Mouse (Mus musculus): ENCODE measurements at regions not wholly inside any gene's neighbourhood (a gene's known extent, or its start where the extent isn't known, plus 50 kb on each side); places are given as distances from the start of the nearest gene placed in this dataset.

DNA sequence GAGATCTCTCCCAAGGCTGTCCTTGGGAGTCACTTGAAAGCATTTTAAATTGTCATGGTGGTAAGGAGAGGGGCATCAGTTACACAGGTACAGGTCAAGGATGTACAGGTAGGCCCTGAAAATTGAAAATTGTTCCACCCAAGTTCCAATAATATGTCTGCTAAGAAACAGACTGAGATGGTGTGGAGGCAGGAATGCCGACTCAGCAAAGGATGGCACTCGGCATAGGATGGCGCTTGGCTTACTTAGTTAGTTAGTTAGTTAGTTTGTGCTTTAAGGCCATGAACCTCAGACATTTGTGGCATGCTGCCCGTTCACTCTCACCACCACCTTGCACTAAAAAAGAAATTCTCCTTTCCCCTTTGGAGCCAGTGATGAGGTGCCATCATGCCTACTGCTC is 78.9 kb downstream of the Zfp706 start:
- H3K9me3 ChIP-seq (ENCODE audit: control insufficient read depth, low read depth, low read length), result no peaks in the 10 kb centered on the region
- WGBS, result 90% methylated on average over 4 of the region's 4 CpGs
- H3K4me2 ChIP-seq (replicated peaks; ENCODE audit: low read depth, low read length), result no peak overlapping the region
- no peak overlapping the region for H3K4me3 ChIP-seq (ENCODE audit: low read depth, low read length)
- no peak for ATAC-seq (ENCODE audit: insufficient number of reproducible peaks, insufficient read depth, low FRiP score, low read depth)
- H3K36me3 ChIP-seq (ENCODE audit: control insufficient read depth, insufficient read depth, low read length), result no peaks in the 10 kb centered on the region
- H3K9ac ChIP-seq (replicated peaks; ENCODE audit: low read depth, low read length), result no peak overlapping the region
- H3K4me1 ChIP-seq (ENCODE audit: control insufficient read depth, insufficient read depth, low read length), result no peaks in the 10 kb centered on the region
- H3K27ac ChIP-seq (ENCODE audit: low read length), result no peak overlapping the region
- no peaks in the 10 kb centered on the region for H3K27me3 ChIP-seq (ENCODE audit: control insufficient read depth, insufficient read depth, low read length)

DNA sequence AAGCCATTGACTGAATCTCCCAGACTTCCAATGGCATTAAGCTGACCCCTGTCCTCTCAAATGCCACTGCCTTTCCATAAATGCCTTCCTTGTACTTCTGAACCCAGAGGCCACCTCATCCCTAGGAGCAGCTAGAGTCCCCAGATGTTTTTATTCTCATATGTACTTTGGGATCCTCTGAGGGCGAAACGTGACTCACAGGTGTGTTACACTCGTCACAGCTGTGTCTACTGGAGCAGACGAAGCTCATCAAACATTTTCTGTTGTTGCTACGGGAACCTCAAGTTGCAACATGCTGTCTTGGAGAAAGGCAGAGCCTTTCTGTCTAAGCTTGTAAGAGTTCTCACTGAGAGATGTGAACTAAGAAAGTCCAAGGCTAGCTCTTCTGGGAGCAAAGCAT is 80.1 kb downstream of the Zfp706 start:
- WGBS, result 58% methylated on average over 5 of the region's 5 CpGs
- no peaks in the 10 kb centered on the region for H3K4me1 ChIP-seq (ENCODE audit: control insufficient read depth, insufficient read depth, low read length)
- H3K36me3 ChIP-seq (ENCODE audit: control insufficient read depth, insufficient read depth, low read length), result no peaks in the 10 kb centered on the region
- no peak overlapping the region for H3K27ac ChIP-seq (ENCODE audit: low read length)
- no peak overlapping the region for H3K4me3 ChIP-seq (ENCODE audit: low read depth, low read length)
- H3K9ac ChIP-seq (replicated peaks; ENCODE audit: low read depth, low read length), result no peak overlapping the region
- H3K9me3 ChIP-seq (ENCODE audit: control insufficient read depth, low read depth, low read length), result no peaks in the 10 kb centered on the region
- ATAC-seq (ENCODE audit: insufficient number of reproducible peaks, insufficient read depth, low FRiP score, low read depth), result no peak
- H3K27me3 ChIP-seq (ENCODE audit: control insufficient read depth, insufficient read depth, low read length), result no peaks in the 10 kb centered on the region
- no peak overlapping the region for H3K4me2 ChIP-seq (replicated peaks; ENCODE audit: low read depth, low read length)

DNA sequence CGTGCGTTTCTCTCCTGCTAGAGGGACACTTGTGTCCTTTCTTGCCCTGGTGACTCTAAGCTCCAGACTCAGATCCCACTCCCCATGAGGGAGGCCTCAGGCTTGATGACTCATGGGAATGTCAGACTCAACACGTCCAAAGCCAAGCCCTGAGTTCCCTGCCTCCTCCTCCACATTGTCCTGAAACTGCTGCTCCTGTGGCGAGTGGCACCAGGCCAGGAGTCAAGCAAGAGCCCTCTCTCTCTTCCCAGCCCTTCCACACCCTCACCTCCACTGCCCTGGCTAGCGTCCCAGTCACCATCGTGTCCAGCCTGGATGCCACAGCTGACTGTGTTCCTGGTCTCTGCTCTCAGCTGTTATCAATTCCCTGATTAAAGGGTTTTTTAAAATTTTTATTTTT is 83.4 kb downstream of the Zfp706 start:
- Histone ChIP-seq H3K36me3 (ENCODE audit: control insufficient read depth, insufficient read depth, low read length) (no peaks in the 10 kb centered on the region), H3K4me1 (ENCODE audit: control insufficient read depth, insufficient read depth, low read length) (no peaks in the 10 kb centered on the region), H3K27ac (ENCODE audit: low read length) (no peak overlapping the region), H3K4me2 (replicated peaks; ENCODE audit: low read depth, low read length) (no peak overlapping the region), H3K9me3 (ENCODE audit: control insufficient read depth, low read depth, low read length) (no peaks in the 10 kb centered on the region), H3K4me3 (ENCODE audit: low read depth, low read length) (no peak overlapping the region), H3K27me3 (ENCODE audit: control insufficient read depth, insufficient read depth, low read length) (no peaks in the 10 kb centered on the region), H3K9ac (replicated peaks; ENCODE audit: low read depth, low read length) (no peak overlapping the region)
- 70% methylated on average over 6 of the region's 6 CpGs for WGBS
- no peak for ATAC-seq (ENCODE audit: insufficient number of reproducible peaks, insufficient read depth, low FRiP score, low read depth)

DNA sequence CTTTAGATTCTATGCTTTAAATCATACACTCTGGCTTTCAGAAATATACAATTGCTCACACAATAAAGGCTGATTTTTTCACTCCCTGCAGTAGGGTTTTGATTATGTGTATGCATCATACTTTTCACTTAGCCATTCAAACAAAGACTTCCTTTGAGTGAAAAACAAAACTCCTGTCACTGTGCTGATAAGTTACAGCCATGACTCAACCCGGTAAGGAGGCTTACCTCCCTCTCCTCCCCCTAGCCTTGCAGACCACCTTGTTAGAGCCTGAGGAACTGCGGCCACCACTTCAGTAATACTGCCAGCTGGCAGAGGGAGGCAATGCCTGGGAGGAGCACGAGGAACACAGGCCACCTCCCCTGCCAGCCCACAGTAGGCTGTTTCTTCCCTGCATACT is 86.2 kb downstream of the Zfp706 start:
- Histone ChIP-seq H3K9ac (replicated peaks; ENCODE audit: low read depth, low read length) (no peak overlapping the region), H3K9me3 (ENCODE audit: control insufficient read depth, low read depth, low read length) (no peaks in the 10 kb centered on the region), H3K4me1 (ENCODE audit: control insufficient read depth, insufficient read depth, low read length) (no peaks in the 10 kb centered on the region), H3K27ac (ENCODE audit: low read length) (no peak overlapping the region), H3K4me2 (replicated peaks; ENCODE audit: low read depth, low read length) (no peak overlapping the region), H3K36me3 (ENCODE audit: control insufficient read depth, insufficient read depth, low read length) (no peaks in the 10 kb centered on the region), H3K4me3 (ENCODE audit: low read depth, low read length) (no peak overlapping the region), H3K27me3 (ENCODE audit: control insufficient read depth, insufficient read depth, low read length) (no peaks in the 10 kb centered on the region)
- WGBS, result 11% methylated on average over 3 of the region's 3 CpGs
- no peak for ATAC-seq (ENCODE audit: insufficient number of reproducible peaks, insufficient read depth, low FRiP score, low read depth)

DNA sequence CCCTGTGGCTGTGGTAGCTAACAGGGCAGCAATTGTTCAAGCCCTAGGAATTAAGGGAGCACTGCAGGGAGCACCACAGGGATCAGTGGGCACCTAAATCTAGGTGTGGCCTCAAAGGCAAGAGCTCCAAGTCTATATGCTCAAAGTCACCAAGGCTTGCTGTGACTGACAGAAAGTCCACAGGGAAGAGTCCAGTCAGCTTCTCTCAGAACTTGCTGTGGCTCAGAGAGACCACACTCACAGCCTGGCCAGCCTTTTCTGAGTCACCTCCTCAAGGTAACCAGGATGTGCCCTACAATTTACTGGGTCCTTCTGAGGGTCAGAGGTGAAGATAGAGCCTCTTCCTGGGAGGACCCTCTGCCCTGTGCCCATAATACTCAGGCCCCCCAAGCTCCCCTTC is 86.7 kb downstream of the Zfp706 start:
- Histone ChIP-seq H3K27me3 (ENCODE audit: control insufficient read depth, insufficient read depth, low read length) (no peaks in the 10 kb centered on the region), H3K36me3 (ENCODE audit: control insufficient read depth, insufficient read depth, low read length) (no peaks in the 10 kb centered on the region), H3K9ac (replicated peaks; ENCODE audit: low read depth, low read length) (no peak overlapping the region), H3K4me2 (replicated peaks; ENCODE audit: low read depth, low read length) (no peak overlapping the region), H3K27ac (ENCODE audit: low read length) (no peak overlapping the region), H3K4me3 (ENCODE audit: low read depth, low read length) (no peak overlapping the region), H3K9me3 (ENCODE audit: control insufficient read depth, low read depth, low read length) (no peaks in the 10 kb centered on the region), H3K4me1 (ENCODE audit: control insufficient read depth, insufficient read depth, low read length) (no peaks in the 10 kb centered on the region)
- no peak for ATAC-seq (ENCODE audit: insufficient number of reproducible peaks, insufficient read depth, low FRiP score, low read depth)

DNA sequence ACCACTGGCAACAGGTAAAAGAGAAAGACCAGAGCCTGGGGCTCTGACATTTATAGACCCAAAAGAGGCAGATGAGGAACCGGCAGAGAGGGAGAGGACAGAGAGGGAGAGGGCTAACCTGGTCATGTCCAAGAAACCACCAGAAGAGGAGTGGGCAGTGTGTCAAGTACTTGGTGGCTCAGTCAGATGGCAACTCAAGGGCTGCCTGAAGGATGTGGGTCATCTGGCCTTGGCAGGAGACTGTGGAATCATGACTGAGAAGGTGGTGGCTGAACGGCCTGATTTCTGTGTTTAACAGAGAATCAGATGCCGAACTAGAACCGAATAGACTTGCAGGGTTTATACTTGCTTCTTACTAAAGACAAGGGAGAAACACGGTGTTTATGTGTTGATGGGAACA is 87.9 kb downstream of the Zfp706 start:
- Histone ChIP-seq H3K36me3 (ENCODE audit: control insufficient read depth, insufficient read depth, low read length) (no peaks in the 10 kb centered on the region), H3K4me3 (ENCODE audit: low read depth, low read length) (no peak overlapping the region), H3K9ac (replicated peaks; ENCODE audit: low read depth, low read length) (no peak overlapping the region), H3K4me1 (ENCODE audit: control insufficient read depth, insufficient read depth, low read length) (no peaks in the 10 kb centered on the region), H3K9me3 (ENCODE audit: control insufficient read depth, low read depth, low read length) (no peaks in the 10 kb centered on the region), H3K27me3 (ENCODE audit: control insufficient read depth, insufficient read depth, low read length) (no peaks in the 10 kb centered on the region), H3K27ac (ENCODE audit: low read length) (no peak overlapping the region), H3K4me2 (replicated peaks; ENCODE audit: low read depth, low read length) (no peak overlapping the region)
- 89% methylated on average over 5 of the region's 5 CpGs for WGBS
- no peak for ATAC-seq (ENCODE audit: insufficient number of reproducible peaks, insufficient read depth, low FRiP score, low read depth)

DNA sequence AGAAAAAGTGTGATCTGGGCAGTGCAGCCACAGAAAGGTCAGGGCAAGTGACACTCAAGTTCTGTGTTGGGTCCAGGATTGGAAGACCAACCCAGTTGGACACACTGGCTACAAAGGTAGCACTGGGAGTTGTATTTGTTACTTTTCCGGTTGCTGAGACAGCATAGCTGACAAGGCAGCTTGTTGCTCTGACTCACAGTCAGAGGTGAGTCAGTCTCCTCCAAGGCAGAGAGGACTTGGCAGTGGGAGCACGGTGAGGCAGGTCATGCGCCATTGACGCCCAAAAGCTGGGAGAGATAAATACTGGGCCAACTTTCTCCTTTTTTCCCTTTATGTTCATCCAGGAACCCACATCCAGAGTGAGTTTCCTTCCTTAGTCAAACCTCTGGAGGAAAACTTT is 88.4 kb downstream of the Zfp706 start:
- 90% methylated on average over 4 of the region's 4 CpGs for WGBS
- Histone ChIP-seq H3K27ac (ENCODE audit: low read length) (no peak overlapping the region), H3K9ac (replicated peaks; ENCODE audit: low read depth, low read length) (no peak overlapping the region), H3K9me3 (ENCODE audit: control insufficient read depth, low read depth, low read length) (no peaks in the 10 kb centered on the region), H3K4me1 (ENCODE audit: control insufficient read depth, insufficient read depth, low read length) (no peaks in the 10 kb centered on the region), H3K4me2 (replicated peaks; ENCODE audit: low read depth, low read length) (no peak overlapping the region), H3K4me3 (ENCODE audit: low read depth, low read length) (no peak overlapping the region), H3K27me3 (ENCODE audit: control insufficient read depth, insufficient read depth, low read length) (no peaks in the 10 kb centered on the region), H3K36me3 (ENCODE audit: control insufficient read depth, insufficient read depth, low read length) (no peaks in the 10 kb centered on the region)
- no peak for ATAC-seq (ENCODE audit: insufficient number of reproducible peaks, insufficient read depth, low FRiP score, low read depth)

DNA sequence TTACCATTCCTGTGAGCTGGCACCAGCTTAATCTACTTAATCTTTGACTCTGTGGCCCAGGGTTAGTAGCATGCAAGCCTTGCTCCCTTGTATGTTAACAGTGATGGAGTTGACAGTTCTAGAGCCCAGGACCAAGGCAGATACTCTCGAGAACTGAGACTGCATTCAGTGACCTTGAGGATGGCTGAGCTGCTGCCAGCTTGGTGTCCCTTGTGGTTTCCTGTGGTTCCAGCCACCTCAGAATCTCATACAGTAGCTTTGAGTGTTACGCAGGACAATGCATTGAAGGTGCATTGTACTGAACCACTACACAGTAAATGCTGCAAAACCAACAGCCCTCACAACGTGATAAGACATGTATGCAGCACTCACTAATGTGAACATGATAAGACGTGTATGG is 90.6 kb downstream of the Zfp706 start:
- 67% methylated on average over 4 of the region's 4 CpGs for WGBS
- H3K27ac ChIP-seq (ENCODE audit: low read length), result no peak overlapping the region
- no peak overlapping the region for H3K4me2 ChIP-seq (replicated peaks; ENCODE audit: low read depth, low read length)
- no peak overlapping the region for H3K9ac ChIP-seq (replicated peaks; ENCODE audit: low read depth, low read length)
- no peaks in the 10 kb centered on the region for H3K4me1 ChIP-seq (ENCODE audit: control insufficient read depth, insufficient read depth, low read length)
- no peaks in the 10 kb centered on the region; the same call in 1 of the 2 replicates for H3K9me3 ChIP-seq (ENCODE audit: control insufficient read depth, low read depth, low read length)
- H3K4me3 ChIP-seq (ENCODE audit: low read depth, low read length), result no peak overlapping the region
- no peaks in the 10 kb centered on the region for H3K27me3 ChIP-seq (ENCODE audit: control insufficient read depth, insufficient read depth, low read length)
- ATAC-seq (ENCODE audit: insufficient number of reproducible peaks, insufficient read depth, low FRiP score, low read depth), result no peak
- no peaks in the 10 kb centered on the region for H3K36me3 ChIP-seq (ENCODE audit: control insufficient read depth, insufficient read depth, low read length)

DNA sequence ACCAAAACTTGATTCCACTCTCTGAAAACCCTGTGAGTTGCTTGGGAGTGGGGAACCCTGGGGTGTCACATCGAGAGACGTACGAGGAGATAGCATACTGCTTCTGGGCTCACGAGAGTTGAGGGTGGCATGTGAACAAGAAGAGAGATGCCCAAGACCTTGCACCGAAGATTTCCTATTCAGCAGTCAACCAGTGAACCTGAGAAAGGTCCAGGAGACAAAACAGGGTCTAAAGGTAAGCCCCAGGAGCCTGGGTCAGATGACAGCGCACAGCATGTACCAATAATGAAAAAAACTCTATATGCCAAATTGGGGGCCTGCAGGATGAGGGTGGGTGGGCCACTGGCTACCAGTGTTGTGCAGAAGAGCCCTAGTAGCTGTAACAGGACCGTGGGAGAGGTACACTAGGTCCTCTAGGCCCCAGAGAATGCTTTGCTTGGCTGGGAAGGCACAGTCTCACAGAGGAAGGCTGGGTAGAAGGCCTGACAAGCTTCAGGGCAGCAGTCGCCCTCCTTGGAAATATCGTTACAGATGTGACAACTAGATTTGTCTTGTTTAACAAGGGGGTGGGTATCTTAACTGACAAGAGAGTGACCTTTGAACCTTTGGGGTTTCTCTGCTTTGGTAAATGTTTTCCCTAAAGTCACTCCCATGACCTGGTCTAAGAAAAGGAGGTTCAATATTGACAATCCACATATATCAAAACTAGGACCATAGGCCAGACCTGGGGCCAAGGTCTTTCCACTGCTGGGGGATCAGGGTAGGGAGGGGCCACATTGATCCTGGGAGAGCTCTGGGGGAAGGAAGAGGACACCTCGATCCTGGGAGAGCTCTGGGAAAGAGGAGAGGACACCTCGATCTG is 93.1 kb downstream of the Zfp706 start:
- Histone ChIP-seq H3K36me3 (ENCODE audit: control insufficient read depth, insufficient read depth, low read length) (no peaks in the 10 kb centered on the region), H3K9ac (replicated peaks; ENCODE audit: low read depth, low read length) (no peak overlapping the region), H3K4me1 (ENCODE audit: control insufficient read depth, insufficient read depth, low read length) (no peaks in the 10 kb centered on the region), H3K9me3 (ENCODE audit: control insufficient read depth, low read depth, low read length) (no peaks in the 10 kb centered on the region; the same call in 1 of the 2 replicates), H3K4me3 (ENCODE audit: low read depth, low read length) (no peak overlapping the region), H3K4me2 (replicated peaks; ENCODE audit: low read depth, low read length) (no peak overlapping the region), H3K27ac (ENCODE audit: low read length) (peak overlapping the region; percentile 15; the same call in 1 of the 2 replicates), H3K27me3 (ENCODE audit: control insufficient read depth, insufficient read depth, low read length) (no peaks in the 10 kb centered on the region)
- WGBS, result 74% methylated on average over 11 of the region's 11 CpGs
- peak; percentile 64; the same call in 1 of the 2 replicates for ATAC-seq (ENCODE audit: insufficient number of reproducible peaks, insufficient read depth, low FRiP score, low read depth)
